Mouse (Mus musculus) G1E-ER4 (cell line): Measurements from ENCODE around the gene Psma2. TPM values are rescaled to one million over a fixed set of nuclear protein-coding genes. Genes with fewer than 3 reads are reported as not detected.

Experiments
- GATA1 ChIP-seq: IDR thresholded peaks from one replicate; pipeline ENCODE4 v1.8.0; 2012; ENCODE audit warnings: low read length, inconsistent platforms
- polyA plus RNA-seq: library from polyadenylated mRNA; stranded (reverse); fragments of >175 nt; gene quantifications from 2 replicates; pipeline ENCODE4 v1.2.3, GENCODE M21; 2012

Psma2 gene
- polyA plus RNA-seq, result 2.4 and 4.1 TPM in 2 replicates

- no peak for TF ChIP-seq GATA1
Observed at GRCm38 (mm10) chr13:14612926-14613529, at the start of gene Psma2, which contains the start of gene Mrpl32. Gene Psma2, plus strand, starts transcription at chr13:14613240. Gene Mrpl32, minus strand, starts transcription at chr13:14613165.

DNA sequence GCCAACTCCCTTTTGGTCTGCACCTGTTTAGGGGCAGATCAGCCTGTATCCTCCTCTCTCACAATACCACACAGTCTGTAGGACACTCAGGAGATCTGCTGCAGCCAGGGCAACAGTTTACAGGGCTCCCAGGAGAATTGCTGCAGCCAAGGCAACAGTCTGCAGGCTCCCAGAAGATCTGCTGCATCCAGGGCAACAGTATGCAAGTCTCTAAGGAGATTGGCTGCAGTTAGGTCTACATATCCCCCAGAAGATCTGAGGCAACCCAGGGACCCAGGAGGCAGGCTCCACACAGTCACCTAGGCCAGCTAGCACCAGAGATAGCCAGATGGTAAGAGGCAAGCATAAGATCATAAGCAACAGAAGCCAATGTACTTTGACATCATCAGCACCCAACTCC is 38.9 kb upstream of the Psma2 start:
- no peak for TF ChIP-seq GATA1

DNA sequence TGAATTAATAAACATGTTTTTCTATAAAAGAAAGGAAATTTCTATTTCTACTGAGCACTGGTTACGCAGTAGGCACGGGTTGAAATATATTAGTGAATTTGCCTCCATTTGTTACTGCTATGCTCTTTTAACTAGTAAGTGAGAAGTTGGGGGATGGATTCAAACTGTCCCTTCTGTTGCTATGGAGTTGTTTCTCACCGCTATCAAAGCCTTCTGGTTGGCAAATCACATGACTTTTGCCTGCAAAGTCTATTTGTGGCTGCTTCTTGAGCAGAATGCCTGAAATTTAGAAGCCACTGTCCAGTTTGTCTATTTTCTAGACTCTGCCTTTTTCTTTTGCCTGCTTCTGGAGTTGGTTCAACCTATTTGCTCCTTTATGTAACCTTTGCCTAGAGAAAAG is 32.6 kb upstream of the Psma2 start:
- TF ChIP-seq GATA1, result no peak

DNA sequence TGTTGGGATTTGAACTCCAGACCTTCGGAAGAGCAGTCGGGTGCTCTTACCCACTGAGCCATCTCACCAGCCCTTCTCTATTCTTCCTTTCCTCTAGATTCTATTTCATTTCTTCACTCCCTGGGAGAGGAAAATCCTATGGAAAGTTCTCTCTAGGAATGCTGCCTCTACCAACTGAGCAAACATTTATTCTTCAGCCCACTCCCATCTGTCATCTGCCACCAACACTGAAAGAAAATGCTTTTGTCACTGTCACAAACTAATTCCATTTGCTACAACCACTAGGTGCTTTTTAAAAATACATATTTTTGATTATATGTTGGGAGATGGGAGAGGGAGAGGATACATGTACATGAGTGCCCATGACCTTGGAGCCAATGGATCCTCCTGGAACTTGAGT is 10.3 kb upstream of the Psma2 start:
- no peak for TF ChIP-seq GATA1

DNA sequence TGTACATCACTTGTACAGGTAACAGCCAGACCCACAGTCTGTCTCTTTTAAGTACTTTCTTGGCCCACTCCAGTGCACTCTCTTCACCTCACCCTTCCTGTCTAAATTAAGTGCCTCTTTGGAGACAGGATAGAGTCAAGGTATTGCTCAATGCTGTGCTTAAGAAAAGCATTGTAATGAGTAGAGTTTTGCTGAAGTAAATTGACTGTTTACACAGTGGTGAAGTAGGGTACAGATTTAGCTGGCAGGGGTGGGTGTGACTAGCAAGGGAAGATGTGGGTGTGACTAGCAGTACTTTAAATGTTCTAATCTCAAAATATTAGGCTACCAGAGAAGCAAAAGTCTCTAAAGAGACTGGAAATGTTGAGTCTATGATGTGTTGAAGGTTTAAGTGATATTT is 5.4 kb upstream of the Psma2 start:
- TF ChIP-seq GATA1, result no peak

DNA sequence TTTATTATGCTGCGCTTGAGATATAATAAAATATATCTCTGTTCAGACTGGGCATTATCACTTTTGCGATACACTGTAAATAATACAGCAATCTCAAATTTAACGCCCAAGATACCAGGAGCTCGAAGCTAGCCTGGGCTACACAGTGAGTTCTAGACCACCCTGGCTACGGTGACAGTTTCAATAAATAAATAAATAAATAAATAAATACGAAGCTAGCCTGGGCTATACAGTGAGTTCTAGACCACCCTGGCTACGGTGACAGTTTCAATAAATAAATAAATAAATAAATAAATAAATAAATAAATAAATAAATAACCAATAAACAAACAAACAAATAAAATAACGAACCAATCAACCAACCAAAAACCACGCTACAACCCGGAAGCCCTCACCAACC is 577 bp upstream of the Psma2 start:
- TF ChIP-seq GATA1, result no peak

DNA sequence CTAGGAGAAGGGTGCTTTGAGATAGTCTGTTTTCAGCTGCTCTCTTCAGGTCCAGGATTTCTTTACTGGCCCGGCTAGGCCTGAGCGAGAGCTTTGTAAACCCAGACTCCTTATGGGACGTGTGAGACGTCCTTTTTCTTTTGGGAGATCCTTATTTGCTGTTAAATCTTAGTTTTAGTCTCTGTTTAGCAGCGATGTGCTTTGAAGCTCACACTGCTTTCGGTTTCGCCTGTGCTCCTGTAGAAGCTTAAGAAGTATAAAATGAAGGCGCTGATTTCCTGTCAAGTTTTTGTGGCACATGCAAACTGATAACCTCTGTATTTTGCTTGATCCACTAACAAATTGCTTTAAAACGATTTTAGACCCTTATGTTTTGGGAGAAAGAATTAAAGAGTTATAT is 513 bp downstream of the Psma2 start:
- TF ChIP-seq GATA1, result no peak

DNA sequence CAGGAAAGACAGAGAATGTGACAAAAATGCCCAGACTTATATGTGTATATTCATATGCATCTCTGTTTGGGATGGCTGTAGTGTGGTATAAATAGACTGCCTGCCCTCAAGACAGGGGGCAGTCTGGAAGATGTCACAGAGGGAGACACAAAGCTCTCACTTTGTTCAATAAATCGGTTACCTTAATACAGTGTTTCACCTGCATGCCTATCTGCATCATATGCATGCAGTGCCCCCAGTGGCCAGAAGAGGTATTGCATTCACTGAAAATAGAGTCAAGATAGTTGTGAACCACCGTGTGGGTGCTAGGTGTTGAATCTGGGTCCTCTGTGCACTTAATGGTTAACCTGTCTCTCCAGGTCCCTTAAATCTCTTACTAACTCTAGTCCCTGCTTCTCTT is 5.7 kb downstream of the Psma2 start:
- no peak for TF ChIP-seq GATA1

DNA sequence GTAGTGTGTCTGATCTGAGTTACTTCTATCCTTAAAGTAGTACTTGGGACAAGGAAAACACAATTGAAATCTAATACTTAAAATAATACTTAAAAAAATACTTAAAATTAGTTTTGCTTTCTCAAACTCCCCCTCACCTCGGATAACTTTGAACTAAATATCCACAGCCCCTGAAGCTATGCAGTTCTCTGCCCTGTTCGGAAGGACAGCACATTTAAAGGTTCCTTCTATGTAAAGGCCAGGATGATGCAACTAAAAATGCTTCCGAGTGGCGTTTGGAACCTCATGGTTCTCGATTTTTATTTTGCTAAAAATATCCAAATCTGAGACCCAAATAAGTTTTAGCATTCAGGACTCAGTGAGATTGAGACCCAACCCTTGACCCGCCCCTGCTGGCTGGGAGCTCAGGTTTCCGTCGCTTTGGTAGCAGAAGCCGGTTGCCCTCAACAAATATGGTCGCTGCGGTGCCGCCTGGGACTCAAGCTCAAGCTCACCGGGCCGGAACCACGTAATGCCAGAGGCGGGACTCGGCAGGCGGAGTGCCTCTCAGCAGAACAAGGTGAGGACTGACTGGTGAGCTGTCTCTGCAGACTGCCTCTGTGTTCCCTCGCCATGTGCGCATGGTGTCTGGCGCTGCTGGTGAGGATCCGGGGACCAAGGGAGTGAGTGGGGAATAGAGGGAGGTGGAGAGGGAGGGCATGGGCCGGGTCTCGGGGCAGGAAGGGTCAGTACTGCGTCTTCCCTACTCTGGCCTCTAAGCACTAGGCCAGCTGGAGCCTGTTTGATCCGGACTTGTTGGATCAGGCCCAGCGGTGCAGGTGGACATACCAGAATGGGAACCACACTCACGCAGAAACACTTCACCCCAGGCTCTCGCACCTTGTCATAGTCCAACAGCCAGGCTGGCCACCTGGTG is 16.9 kb downstream of the Psma2 start, which contains the start of gene AW209491:
Gene AW209491, plus strand, starts transcription at position 429 of the 916 bp plus-strand sequence.
- no peak for TF ChIP-seq GATA1

DNA sequence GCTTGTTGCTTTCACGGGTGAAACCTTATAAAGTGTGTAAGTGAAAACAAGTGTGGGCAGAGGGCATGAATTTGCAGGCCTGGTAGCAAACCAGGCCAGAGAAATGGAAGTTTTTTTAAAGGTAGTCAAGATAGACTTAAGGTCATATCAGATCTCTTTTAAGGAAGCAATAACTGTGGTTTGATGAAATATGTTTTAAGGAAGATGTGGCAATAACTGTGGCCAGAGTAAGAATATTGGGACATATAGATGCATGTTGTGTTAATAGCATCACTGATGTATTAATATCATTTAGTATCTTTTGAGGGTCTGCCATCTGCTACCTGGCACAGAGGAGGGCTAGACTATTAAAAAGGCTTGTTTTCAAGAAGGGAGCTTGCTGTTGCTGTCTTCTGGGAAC is 27.0 kb downstream of the Psma2 start:
- no peak for TF ChIP-seq GATA1

DNA sequence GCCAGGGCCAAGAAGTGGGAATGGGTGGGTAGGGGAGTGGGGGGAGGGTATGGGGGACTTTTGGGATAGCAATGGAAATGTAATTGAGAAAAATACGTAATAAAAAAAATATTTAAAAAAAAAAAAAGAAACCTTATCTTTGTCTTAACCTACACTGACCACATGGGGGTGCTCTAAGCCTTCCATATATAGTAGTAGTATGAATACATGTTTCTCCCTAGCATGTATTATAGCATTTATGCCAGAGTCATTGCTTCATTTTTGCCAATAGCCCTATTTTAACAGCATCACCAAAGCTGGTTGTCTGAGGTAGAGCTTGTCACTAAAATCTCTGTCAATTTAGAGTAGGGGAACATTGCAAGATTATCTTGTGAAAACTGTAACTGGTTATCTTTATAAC is 36.3 kb downstream of the Psma2 start:
- no peak for TF ChIP-seq GATA1

DNA sequence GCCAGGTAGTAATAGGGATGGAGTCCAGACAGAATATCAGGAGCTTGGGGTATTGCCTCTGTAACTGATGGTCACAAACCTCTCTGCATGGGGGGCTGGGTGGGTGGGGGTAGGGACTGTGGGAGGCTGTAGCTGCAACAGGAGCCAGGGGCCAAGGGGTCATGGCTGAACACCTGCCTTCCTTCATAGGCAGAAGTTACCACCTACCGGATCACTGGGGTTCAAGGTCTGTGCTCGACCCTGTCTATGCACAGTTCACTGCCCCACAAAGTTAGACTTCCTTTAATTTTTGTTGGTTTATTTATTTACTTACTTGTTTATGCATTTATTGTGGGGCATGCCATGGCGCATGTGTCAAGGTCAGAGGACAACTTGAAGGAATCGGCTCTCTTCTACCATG is 54.1 kb downstream of the Psma2 start:
- no peak for TF ChIP-seq GATA1

DNA sequence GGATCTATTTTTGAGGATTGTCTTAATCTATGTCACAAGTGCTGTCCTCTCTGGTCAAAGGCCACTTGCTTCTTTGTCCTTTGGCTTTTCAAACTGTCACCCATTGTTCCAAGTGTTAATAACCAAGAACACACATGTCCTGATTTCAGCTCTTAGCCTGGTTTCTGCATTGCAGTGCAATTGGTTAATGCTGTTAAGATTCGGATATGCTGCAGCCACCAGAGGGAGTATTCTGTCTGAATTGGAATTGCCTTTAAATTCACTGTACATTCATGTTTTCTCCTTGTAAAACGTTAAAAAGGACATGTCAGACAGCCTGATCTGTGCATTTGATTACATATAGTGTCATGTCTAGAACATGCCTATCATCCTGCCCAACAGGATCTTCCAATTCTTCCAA is 57.3 kb downstream of the Psma2 start:
- TF ChIP-seq GATA1, result no peak

GRCm38 (mm10) chr13:14688955-14689354 is 75.9 kb downstream of the Psma2 start:
- no peak for TF ChIP-seq GATA1

- no peak for TF ChIP-seq GATA1
Observed at GRCm38 (mm10) chr13:14716801-14717200, 103.8 kb downstream of the Psma2 start.

DNA sequence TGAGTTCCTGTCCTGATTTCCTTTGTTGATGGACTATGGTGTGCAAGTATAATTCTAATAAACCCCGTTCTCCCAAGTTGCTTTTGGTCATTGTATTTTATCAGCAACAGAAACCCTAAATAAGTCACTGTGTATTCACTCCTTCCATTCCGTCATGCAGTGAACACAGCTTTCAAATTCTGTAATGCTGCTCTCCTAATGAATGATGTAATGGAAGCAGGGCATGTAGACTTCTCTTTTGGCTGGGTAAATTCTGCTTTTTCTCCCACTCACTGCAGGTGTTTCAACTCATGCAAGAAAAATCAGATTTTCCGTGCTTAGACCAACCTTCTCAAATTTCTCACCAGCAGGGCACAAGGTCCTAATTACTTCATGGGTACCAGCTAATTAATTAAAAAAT is 104.7 kb downstream of the Psma2 start:
- no peak for TF ChIP-seq GATA1

Other genes starting within 250 kb of the Psma2 start
- gene Hecw1, start 90.0 kb upstream of the Psma2 start, polyA plus RNA-seq, result 1.5 and 3.3 TPM in 2 replicates
- 7.2 and 34.4 TPM in 2 replicates for gene Mrpl32, start 75 bp upstream of the Psma2 start, polyA plus RNA-seq
- 0.38 and 0.54 TPM in 2 replicates for gene AW209491, start 16.9 kb downstream of the Psma2 start, polyA plus RNA-seq